Mouse (Mus musculus) effector memory CD4-positive, alpha-beta T cell, adult 7 months (primary cell): ENCODE results near the gene Atr. TPM values are rescaled to one million over a fixed set of nuclear protein-coding genes. Genes with fewer than 3 reads are reported as not detected.

Experiments
- polyA plus RNA-seq: library from polyadenylated mRNA; unstranded; fragments of 100-300 nt; shearing (Covaris generic); gene quantifications from one replicate; pipeline ENCODE4 v1.2.1, GENCODE M21; 2017

Atr gene
- 24.6 TPM for polyA plus RNA-seq

GRCm38 (mm10) chr9:95857414-95858026, at the start of gene Atr:
Atr (plus strand) TSS chr9:95857597.

GRCm38 (mm10) chr9:95844825-95845460, 12.5 kb upstream of the Atr start, which contains the start of gene Pls1:
Pls1 (minus strand) TSS chr9:95845311.

GRCm38 (mm10) chr9:95954585-95955461, 97.4 kb downstream of the Atr start, which contains the start of gene Xrn1:
Xrn1 (plus strand) TSS chr9:95954760.

Other genes starting within 250 kb of the Atr start
- 0.26 TPM for gene Pcolce2, start 220.0 kb upstream of the Atr start, polyA plus RNA-seq
- gene Trpc1, start 107.2 kb upstream of the Atr start, polyA plus RNA-seq, result 3.2 TPM
- 1.2 TPM for gene Pls1, start 12.3 kb upstream of the Atr start, polyA plus RNA-seq
- 43.6 TPM for gene Xrn1, start 97.2 kb downstream of the Atr start, polyA plus RNA-seq